Mouse (Mus musculus) T-helper 2 cell (primary cell): ENCODE data around the gene Pcnx3.

Source experiments
- in situ Hi-C: fragments of 300-600 bp; cut with MboI, MseI; formaldehyde crosslinking; loops from one replicate; pipeline ENCODE4 v1.15.1; 2025; ENCODE audit warnings: high pct_unique_total_duplicates

Gene Pcnx3

DNA sequence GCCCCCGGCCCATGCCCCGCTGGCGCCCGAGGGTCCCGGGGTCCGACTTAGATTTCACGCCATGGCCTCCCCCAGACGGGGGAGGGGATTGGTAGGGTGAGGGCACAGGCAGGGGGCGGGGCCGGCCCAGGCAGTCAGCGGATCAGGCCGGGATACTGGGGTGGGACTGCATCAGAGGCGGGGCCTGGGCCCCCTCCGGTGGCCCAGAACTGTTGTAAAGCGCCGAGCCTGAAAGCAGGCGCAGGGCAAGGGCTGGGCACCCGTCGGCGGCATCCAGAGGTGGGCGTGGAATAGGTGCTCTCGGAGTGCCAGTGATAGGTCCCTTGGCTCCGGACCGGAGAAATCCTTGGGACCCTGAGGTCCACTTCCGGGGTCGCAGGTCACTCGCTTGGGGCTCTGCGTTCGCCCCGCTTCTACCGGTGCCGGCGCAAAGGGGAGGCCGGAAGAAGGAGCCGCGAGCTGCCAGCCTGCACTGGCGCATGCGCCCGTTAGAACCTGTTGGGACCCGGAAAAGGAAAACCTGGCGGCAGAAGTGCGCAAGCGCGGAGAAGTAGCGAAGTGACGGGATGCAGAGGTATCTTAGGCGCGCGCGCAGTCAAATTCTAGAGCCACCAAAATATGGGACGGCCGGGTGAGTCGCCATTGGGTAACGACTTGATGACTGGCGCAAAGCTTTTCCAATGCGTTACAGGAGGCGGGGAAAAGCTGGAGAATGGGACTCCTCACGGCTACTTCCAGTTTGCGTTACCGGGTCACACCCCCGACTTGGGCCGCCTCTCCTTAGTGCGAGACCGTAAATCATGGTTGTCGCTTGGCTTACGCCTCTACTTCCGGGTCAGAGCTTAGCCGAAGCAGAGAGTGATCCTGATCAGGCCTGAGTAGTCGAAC is at the start of gene Pcnx3, which contains the start of gene Map3k11:
Gene Pcnx3 (minus strand): TSS at position 709 of the 888 bp plus-strand sequence.
Gene Map3k11 (plus strand): TSS at position 543 of the 888 bp plus-strand sequence.
- in situ Hi-C loops: no loop called here

DNA sequence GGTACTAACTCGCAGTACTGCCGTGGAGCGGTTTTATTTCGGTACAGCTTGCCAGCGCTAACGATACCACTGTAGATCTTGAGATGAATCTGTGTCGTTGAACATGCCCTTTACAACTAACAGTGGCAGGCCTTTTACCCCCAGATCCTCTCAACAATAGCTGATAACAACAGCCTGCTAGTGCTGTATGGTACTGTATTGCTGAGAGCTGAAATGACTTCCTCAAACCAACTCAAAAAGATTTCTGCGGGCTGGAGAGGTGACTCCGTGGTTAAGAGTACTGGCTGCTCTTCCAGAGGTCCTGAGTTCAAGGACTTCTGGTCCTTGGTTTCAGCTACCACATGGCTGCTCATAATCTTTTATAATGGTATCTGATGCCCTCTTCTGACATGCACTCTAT is 45.6 kb upstream of the Pcnx3 start:
- in situ Hi-C loops: no loop called here

DNA sequence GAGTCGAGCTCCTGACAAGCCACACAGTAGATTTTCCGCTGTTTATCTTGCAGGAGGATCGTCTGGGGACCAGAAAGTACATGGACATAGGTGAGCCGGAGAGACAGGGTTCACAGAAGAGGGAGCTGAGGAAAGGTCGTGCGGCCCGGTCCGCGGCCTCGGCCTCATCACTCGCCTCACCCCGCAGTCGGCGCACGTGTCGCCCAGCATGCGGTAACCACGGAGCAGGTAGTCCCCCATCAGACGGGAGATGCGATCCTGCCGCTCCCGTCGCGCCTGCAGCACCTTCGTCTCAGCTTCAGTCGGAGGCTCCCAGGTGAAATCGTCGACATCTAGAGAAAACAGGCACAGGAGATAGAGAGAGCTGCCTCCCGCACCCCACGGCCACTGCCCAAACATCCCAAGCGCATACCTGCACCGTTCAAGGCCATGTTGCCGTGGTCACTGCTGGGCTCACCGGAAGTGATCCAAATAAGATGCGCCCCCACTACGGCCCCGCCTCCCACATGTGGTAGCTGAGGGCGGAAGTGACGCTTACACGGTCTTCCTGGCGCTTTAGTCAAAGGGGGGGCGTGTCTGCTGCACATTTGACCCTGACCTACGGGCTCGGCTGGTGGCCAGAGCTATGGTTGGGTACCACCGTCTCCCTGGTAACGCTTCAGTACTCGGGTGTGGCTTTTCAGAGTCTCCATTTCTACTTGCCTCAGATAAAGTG is 42.7 kb upstream of the Pcnx3 start:
- in situ Hi-C loops: no loop called here

DNA sequence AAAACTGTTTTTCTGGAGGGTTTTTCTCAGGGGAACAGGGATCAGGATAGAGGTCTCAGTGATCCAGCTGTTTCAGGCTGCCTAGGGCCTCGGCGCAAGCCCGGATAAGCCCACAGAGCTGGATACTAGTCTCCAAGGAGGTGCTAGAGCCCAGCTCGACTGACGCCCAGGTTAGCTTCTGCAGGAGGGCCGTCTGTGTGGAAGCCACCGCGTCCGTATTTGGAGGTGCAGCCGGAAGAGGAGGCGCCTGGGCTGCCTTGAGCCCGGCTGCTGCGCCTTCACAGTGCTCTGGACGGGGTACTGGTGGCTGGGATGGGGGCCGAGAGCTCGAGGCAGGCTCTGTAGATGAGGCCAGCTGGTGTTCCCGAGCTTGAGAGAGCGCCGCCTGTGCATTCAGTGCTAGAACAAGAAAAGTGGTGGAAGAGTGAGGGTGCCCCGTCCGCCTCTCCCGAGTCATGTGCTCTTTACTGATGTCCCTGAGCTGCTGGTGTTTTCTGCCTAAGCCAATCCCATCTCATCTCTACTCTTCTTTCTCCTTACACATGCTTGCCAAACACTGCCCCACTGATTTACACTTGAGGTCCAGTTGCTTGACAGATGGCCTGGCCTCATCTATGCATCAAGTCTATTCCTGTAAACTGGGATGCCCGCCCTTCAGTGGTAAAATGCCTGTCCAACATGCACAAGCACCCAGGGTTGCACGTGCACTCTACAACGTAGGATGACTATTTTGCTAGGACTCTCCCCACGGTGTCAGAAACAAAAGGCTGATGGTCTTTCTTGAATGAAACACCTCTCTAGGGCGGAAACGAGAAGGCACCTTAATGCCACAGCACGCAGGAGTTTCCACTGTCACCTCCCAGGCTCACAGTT is 41.8 kb upstream of the Pcnx3 start:
- in situ Hi-C loops: no loop called here

DNA sequence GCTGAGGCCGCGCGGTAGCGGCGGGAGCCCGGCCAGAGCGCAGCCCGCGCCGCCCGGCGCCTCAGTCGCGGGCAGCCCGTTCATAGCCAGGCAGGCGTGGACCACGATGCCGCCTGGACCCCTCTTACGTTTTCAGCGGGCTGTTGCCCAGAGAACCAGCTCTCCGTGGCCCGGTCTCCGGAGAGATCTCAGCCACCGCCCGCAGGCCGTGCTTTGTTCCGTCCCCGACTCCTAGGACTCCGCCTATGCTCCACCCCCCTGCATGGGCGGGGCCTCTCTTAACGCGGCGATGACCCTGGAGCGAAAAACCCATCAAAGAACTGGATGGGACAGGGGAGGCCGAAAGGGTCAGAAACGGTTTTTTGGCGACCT is 40.7 kb upstream of the Pcnx3 start, which contains the start of gene Fam89b:
Gene Fam89b (minus strand): TSS at position 210 of the 372 bp plus-strand sequence.
- in situ Hi-C loops: loop anchor here (10.0 kb wide), 1 partner anchor 65 kb away; the partner anchor contains the start of gene Sipa1

DNA sequence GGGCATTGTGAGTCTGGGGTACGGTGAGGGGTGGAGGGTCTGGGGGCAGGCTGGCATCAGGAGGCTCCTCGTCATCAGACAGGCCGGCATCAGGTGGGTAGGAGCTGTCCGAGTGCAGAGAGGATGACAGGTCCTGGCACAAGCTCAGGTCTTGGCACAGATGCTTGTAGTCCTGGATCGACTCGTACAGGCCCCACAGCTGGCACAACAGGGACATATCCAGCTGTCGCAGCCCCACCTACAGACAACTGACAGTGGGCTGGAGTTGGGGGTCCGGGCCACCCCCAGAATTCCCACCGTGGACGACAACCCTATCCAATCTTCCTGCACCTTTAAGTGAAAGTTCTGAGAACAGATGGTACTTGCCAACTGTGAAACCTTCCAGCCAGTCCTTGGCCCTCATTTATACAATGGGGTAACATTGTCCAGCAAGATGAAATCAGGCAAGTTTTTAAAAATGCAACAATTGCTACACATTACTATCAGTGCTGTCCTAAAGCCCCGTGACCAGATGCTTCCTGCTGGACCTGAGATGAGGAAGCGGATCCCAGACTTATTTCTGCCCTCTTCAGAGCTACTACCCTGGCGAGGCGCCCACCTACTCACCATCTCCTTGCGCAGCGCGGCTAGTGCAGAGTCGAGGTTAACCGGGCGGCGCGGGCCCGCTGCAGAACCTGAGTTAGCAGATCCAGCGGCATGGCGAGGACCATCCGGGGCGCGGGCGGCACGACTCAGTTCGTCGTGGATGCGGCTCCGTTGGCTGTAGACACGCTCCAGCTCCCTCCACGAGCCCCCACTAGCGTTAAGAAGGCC is 40.1 kb upstream of the Pcnx3 start:
- in situ Hi-C loops: loop anchor here (10.0 kb wide), 1 partner anchor 64 kb away; the partner anchor contains the start of gene Sipa1

DNA sequence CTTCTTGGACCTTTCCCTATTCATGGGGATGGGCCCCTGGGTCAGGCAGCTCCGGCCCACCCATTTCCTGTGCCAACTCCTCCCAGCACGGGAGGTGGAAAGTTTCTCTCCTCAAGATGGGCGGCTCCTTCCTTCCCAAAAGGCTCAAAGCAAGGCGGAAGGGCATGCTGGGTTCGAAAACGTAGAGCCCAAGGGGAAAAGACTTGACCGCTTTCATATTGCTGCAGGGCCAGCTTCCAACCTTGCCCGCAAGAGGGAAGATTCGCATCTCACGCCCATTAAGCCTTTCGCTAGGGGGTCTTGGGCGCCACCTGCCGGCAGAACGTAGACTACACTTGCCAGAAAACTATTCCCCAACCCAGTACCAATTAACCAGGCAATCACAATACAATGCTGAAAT is 39.0 kb upstream of the Pcnx3 start:
- in situ Hi-C loops: loop anchor here (10.0 kb wide), 1 partner anchor 63 kb away; the partner anchor contains the start of gene Sipa1

DNA sequence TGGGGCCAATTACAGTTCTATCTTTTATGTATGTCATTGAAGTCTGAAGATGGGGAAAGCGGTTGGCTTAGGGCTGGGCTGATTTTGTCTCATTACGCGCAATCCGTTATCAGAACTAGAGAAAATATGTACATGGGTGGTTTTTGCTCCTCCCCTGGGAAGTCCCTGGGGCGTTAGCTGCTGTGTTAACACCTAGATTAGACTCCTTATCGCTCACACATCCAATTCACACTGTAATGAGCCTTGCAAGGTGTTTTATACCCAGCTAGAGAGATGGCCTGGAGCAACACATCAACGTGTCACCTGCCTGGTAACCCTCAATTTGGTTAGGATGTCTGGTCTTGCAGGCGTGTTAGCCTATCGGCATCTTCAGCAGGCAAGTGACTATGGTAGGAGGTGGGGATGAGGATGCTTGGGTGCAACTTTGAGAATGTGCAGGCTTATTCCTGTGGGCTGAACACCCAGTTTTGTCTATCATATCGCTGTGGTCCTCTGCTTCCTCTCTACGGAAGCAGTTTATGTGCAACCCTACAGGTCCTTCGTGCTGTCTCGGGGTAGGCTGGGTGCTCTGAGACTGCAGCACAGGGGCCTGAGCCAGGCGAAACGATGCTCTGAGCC is 38.4 kb upstream of the Pcnx3 start:
- in situ Hi-C loops: loop anchor here (10.0 kb wide), 1 partner anchor 62 kb away; the partner anchor contains the start of gene Sipa1

DNA sequence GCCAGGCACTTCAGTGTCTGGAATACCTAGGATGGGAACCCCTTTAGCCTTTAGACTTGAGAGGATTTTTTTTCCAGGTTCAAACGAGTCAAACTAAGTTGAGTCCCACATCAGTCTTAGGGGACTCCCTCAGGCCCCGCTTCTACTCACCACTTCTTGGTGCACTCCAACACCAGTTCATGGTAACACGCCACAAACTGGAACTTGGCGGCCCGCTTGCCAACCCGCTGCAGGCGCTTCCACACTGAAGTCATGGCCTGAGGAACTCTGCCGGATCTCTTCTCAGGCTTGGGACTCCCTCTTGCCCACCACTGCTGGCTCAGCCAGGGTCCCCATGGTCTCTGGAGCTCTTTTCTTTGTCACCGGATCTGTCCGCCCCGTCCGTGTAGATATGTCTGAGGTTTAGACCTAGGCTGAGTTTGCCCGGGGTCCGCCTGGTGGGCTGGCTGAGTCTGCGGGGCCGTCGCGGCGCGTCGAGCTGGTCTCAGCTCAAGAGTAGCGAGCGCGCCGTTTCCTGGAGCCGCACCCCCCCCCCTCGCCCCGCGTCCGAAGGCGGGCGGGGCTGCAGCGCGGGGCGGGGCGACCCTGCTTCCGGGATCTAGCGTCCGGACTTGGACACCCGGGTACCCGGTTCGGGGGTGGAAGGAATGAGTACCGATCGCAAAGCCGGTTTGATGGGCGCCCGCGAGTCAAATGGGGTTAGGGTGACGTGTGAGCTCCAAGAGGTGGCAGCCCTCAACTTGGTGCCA is 37.2 kb upstream of the Pcnx3 start, which contains the start of gene Ehbp1l1:
Gene Ehbp1l1 (minus strand): TSS at position 551 of the 749 bp plus-strand sequence.
- in situ Hi-C loops: loop anchor here (10.0 kb wide), 1 partner anchor 61 kb away; the partner anchor contains the start of gene Sipa1

DNA sequence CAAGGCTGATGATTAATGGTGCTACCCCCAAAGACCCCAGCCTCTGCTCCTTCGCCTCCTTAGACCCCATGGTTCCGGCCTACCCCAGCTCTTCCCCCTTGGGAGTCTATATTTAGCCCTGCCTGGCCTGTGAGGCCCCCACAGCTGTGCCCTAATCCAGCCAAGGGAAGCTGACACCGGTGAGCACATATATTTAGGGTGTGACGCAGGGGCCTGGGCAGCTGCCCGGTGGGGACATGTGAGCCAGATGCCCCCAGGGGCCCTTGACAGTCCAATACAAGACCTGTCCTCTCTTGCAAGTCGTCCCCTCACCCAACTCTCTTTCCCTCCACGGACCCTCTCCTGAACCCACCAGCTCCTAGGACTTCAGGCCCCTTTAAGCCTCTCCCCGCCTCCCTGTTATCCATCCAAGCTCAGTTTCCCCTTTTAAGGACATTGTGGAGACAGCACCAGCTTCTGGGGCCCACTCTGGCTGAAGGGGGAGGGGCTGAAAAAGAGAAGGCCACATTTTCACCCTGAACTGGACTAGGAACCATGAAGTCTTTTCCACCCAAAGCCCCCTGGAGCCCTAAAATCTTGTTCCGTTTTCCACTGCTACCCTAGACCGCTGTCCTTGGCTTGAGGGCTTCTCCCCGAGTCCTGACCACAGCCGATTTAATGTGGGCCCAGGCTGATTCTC is 36.5 kb upstream of the Pcnx3 start:
- in situ Hi-C loops: loop anchor here (10.0 kb wide), 1 partner anchor 60 kb away; the partner anchor contains the start of gene Sipa1

DNA sequence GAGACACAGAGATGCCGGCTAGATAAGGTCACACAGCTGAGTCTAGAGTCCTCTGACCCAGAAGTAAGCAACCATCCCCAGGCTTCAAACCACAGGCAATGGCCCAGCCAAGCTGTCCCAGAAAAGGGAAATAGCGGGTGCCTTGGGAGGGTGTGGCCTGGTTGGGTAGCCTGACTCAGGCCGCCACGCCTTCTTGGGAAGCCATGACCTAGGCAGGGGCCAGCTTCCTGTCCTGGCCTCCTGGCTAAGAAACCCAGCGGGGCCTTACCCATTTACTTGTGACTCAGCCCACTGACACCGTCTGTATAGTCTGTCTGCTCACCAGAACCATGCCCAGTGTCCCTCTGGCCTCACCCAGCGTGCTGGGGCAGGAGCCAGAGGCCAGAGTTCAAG is 35.8 kb upstream of the Pcnx3 start:
- in situ Hi-C loops: loop anchor here (10.0 kb wide), 1 partner anchor 60 kb away; the partner anchor contains the start of gene Sipa1

DNA sequence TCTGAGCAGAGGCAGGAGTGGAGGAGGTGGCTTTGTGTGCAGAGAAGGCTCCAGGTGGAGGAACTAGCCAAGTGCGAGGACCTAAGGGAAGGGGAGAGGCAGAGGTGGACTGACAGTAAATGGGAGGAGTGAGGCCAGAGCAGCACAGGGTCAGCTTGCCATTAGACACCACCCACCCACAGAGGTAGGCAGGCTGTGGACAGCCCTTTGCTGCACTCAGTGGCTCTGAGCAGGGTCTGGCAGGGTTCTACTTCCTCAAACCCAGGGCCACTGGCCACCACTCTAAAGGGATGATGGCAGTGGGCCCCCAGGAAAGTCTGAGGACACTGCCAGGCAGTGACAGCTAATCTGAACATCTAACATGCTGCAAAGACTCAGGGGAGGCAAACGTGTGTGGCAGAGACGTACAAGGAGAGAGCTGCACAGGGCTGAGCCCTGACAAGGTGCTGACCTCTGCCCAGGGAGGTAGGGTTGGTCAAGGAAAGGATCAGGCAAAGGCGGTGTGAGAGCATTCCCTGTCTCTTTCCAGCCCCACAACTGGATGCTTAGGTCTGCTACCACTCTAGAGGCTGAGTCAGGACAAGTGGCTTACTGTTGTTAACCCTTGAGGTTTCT is 35.3 kb upstream of the Pcnx3 start:
- in situ Hi-C loops: loop anchor here (10.0 kb wide), 1 partner anchor 59 kb away; the partner anchor contains the start of gene Sipa1

DNA sequence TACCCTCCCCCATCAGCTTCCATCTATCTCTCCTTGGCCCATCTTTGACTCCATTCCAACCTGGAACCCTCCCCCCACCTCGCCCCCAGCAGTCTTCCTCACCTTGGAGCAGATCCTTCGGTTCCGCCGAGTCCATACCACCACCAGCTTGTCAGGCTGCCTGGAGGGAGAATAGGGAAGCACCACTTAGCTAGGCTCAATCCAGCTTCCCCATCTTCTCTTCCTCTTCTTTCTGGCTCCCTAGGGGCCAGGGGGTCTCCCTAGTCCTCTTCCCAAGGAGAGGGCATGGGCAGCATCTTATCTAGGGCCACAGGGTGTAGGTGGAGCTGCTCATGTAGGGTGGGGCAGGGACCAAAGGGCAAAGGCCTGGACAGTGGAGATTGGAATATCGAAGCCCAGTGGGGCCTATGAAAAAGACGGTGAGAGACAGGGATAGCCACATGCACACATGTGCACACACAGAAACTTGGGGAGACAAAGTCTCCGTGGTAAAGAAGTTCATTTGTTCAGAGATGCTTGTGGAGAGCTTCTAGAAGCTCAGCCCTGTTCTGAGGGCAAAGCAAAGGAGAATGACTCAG is 34.2 kb upstream of the Pcnx3 start:
- in situ Hi-C loops: loop anchor here (10.0 kb wide), 1 partner anchor 58 kb away; the partner anchor contains the start of gene Sipa1

DNA sequence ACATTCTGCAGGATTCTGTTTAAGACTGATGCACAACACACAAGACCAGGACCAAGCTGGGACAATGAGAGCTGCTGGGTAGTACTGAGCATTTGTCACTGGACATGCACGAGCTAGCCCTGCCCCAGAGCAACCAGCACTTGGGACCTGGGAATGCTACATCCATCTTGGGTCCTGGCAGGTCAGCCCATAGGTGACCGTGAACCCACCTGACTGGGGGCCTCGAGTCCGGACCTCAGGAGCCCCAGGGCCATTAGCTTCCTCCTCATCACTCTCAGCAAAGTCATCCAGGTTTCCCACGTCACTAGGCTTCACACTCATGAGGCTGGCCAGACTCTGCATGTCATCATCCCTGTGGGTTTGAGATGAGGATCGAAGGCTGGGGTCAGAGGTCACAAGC is 32.5 kb upstream of the Pcnx3 start:
- in situ Hi-C loops: loop anchor here (10.0 kb wide), 1 partner anchor 56 kb away; the partner anchor contains the start of gene Sipa1

DNA sequence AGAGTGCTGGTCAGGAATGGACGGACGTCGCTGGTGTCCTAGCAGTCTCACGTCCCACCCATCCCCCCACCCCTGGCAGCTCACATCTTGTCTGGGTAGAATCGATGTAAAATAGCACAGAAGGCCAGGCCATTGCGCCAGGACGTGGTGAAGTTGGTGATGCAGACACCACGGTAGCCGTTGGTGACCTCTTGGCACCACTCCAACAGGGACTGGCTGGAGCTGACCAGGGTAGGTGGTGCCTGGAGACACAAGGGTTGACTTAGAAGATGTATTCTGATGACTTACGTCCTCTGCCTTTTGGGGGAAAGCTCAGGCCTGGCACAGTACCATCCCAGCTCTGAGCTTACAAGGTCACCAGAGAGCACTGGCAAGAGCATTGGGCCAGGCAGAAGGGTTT is 28.2 kb upstream of the Pcnx3 start:
- in situ Hi-C loops: no loop called here

DNA sequence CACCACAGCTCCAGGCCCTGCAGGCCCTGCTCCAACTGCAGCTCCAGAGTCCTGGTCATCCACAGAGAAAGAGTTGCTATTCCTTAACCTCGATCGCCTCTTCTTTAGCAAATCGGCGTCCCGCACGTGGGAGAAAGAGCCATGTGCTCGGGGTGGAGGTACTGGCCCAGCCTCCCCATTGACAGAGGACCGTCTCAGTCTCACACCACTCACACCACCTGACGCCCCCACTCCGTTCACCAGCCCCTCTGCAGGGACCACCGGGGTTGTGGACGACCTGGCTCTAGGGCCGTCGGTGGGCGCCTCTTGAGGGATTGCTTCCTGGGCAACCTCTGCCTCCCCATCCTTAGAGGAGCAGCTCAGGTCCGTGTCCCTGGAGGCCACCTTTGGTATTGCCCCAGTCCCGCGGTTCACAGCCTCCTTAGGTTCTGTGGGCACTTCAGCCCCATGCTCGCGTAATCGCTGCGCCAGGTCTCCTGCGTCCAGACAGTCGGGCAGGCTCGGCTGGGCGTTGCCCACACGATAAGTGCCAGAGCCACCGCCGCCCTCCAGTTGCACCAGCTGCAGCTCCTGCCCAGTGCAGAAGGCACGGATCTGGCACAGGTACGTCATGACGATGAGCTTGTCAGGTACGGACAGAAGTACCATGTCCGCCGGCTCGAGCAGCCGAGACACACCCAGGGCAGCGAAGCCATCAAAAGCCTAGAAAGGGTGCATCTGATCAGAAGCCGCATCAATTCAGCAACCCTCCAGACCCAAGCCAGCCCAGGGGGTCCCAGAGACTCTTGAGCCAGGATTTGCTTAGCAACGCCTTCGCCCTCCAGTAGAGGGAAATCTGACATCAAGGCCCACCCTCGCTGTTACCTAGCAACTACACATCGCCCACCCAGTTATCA is 27.3 kb upstream of the Pcnx3 start:
- in situ Hi-C loops: no loop called here
